Mouse (Mus musculus): ENCODE measurements around the gene Pde4d.

Gene Pde4d

GRCm38 (mm10) chr13:108998739-108999138 lies 549.0 kb downstream of the Pde4d start:
- in situ Hi-C loops (cut with MboI, MseI) = no loop called here

GRCm38 (mm10) chr13:109024703-109025102 lies 575.0 kb downstream of the Pde4d start:
- in situ Hi-C loops (cut with MboI, MseI) = no loop called here

- in situ Hi-C loops (cut with MboI, MseI) = no loop called here
Measured at GRCm38 (mm10) chr13:109047126-109047525, 597.4 kb downstream of the Pde4d start.

GRCm38 (mm10) chr13:109052805-109053204 lies 603.1 kb downstream of the Pde4d start:
- in situ Hi-C loops (cut with MboI, MseI) = no loop called here

GRCm38 (mm10) chr13:109053242-109054018 lies 603.7 kb downstream of the Pde4d start:
- in situ Hi-C loops (cut with MboI, MseI) = no loop called here

- in situ Hi-C loops (cut with MboI, MseI) = no loop called here
Measured at GRCm38 (mm10) chr13:109058045-109058444, 608.3 kb downstream of the Pde4d start.

GRCm38 (mm10) chr13:109066581-109067159 lies 616.9 kb downstream of the Pde4d start:
- in situ Hi-C loops (cut with MboI, MseI) = no loop called here

- in situ Hi-C loops (cut with MboI, MseI) = no loop called here
Measured at GRCm38 (mm10) chr13:109068258-109069219, 618.8 kb downstream of the Pde4d start.

GRCm38 (mm10) chr13:109073371-109073770 lies 623.6 kb downstream of the Pde4d start:
- in situ Hi-C loops (cut with MboI, MseI) = no loop called here

- in situ Hi-C loops (cut with MboI, MseI) = no loop called here
Measured at GRCm38 (mm10) chr13:109074078-109074477, 624.3 kb downstream of the Pde4d start.

- in situ Hi-C loops (cut with MboI, MseI) = no loop called here
Measured at GRCm38 (mm10) chr13:109092654-109093053, 642.9 kb downstream of the Pde4d start.

GRCm38 (mm10) chr13:109096654-109097053 lies 646.9 kb downstream of the Pde4d start:
- in situ Hi-C loops (cut with MboI, MseI) = no loop called here

GRCm38 (mm10) chr13:109116004-109116341 lies 666.2 kb downstream of the Pde4d start:
- in situ Hi-C loops (cut with MboI, MseI) = no loop called here

GRCm38 (mm10) chr13:109116342-109117201 lies 666.8 kb downstream of the Pde4d start:
- in situ Hi-C loops (cut with MboI, MseI) = no loop called here

- in situ Hi-C loops (cut with MboI, MseI) = no loop called here
Measured at GRCm38 (mm10) chr13:109117210-109117791, 667.6 kb downstream of the Pde4d start.

GRCm38 (mm10) chr13:109118296-109118800 lies 668.6 kb downstream of the Pde4d start:
- in situ Hi-C loops (cut with MboI, MseI) = no loop called here

GRCm38 (mm10) chr13:109121867-109122266 lies 672.1 kb downstream of the Pde4d start:
- in situ Hi-C loops (cut with MboI, MseI) = no loop called here

- in situ Hi-C loops (cut with MboI, MseI) = no loop called here
Measured at GRCm38 (mm10) chr13:109136405-109136804, 686.7 kb downstream of the Pde4d start.

- in situ Hi-C loops (cut with MboI, MseI) = no loop called here
Measured at GRCm38 (mm10) chr13:109158703-109159102, 709.0 kb downstream of the Pde4d start.

- in situ Hi-C loops (cut with MboI, MseI) = no loop called here
Measured at GRCm38 (mm10) chr13:109168556-109169334, 719.0 kb downstream of the Pde4d start.

Data from regulatory T cell (primary cell).